Mouse (Mus musculus) kidney, adult 2 months (tissue): ENCODE data around the gene Pmvk.

Experiments
- CTCF ChIP-seq: fragments of 200-500 bp; conservative IDR thresholded peaks from 2 replicates; pipeline ENCODE4 v1.5.1; 2011; ENCODE audit warnings: low read depth, mild to moderate bottlenecking, control low read depth, low read length, moderate library complexity, mixed read lengths; ENCODE audit not compliant: insufficient read depth, insufficient read length
- POLR2A ChIP-seq: fragments of 200-500 bp; IDR thresholded peaks from one replicate; pipeline ENCODE4 v1.6.1; 2011; ENCODE audit warnings: low read depth, low read length, control low read depth

- no peak for TF ChIP-seq CTCF
- TF ChIP-seq POLR2A: no peak
These were observed 37.2 kb upstream of the Pmvk start for GRCm38 (mm10) chr3:89417131-89417530.
